Mouse (Mus musculus): ENCODE results near the gene Idi1.
"Not testable (repeated sequence)": the region's sequence is repeated elsewhere in the genome, so short reads cannot be mapped to it uniquely, and the experiment has no call there.

The Idi1 gene

DNA sequence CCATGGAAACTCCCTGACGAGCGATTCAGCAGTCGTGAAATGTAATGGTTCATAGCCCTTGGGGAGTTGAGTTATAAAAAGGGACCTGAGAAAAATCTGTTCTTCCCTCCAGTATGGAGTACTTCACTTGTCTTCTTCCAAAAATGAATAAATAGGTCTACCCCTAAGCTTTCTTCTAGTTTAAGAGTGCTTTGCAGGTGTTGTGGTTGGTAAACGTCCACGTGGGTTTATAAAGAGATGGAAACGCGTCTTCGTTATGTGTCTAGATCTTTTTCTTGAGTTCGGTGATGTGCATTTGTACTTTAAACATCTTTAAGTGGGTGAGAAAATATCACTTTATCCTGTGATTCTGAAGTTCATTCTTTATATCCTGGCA lies 872 bp downstream of the Idi1 start:
- DNase-seq (ENCODE audit: inconsistent ontology term) = no peak

- no peak for DNase-seq (ENCODE audit: inconsistent ontology term)
Measured at GRCm38 (mm10) chr13:8888603-8889002, 3.3 kb downstream of the Idi1 start.

DNA sequence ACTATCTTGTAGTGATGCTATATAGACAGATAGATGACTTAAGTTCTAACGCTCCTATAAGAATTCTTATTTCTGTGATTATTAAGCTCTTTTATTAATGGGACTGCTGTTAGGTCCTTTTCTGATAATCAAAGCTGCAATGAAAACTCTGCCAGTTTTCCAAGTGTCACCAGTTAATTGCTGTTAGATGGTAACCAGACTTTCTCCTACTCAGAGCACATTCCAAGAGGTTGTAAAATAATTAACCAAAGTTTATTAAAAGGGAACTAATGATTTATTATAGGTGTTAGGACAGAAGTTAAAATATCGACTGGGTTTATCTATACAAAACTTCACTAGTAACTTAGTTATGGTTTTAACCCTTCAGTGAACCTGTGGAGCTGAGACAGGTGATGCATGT lies 20.7 kb downstream of the Idi1 start:
- DNase-seq (ENCODE audit: inconsistent ontology term) = not testable (repeated sequence)

GRCm38 (mm10) chr13:8913890-8914289 lies 28.6 kb downstream of the Idi1 start:
- not testable (repeated sequence) for DNase-seq (ENCODE audit: inconsistent ontology term)

- no peak for DNase-seq (ENCODE audit: inconsistent ontology term)
Measured at GRCm38 (mm10) chr13:8933499-8933898, 48.2 kb downstream of the Idi1 start.

DNA sequence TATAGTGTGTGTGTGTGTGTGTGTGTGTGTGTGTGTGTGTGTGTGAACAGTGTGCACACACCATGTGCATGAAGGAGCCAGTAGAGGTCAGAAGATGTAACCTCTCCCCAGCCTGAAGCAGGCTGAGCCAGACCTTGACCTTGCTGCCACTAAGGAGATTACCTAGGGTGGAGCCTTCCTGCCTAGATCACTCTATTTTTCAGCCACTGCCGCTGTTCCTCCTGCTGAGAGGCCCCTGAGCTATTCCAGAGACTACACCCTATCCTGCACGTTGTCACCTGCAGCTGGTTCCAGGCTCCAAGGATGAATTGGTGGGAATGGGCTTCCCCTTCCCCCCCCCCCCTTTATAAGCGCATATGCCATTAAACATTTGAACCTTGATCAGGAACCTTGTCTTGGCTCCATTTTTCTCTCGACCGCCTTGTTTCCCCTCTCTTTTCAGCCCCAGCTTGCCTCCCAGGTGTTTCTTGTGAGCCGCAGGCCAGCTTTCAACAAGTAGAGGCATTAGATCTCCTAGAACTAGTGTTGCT lies 52.4 kb downstream of the Idi1 start:
- not testable (repeated sequence) for DNase-seq (ENCODE audit: inconsistent ontology term)

GRCm38 (mm10) chr13:8941110-8941509 lies 55.8 kb downstream of the Idi1 start:
- not testable (repeated sequence) for DNase-seq (ENCODE audit: inconsistent ontology term)

DNA sequence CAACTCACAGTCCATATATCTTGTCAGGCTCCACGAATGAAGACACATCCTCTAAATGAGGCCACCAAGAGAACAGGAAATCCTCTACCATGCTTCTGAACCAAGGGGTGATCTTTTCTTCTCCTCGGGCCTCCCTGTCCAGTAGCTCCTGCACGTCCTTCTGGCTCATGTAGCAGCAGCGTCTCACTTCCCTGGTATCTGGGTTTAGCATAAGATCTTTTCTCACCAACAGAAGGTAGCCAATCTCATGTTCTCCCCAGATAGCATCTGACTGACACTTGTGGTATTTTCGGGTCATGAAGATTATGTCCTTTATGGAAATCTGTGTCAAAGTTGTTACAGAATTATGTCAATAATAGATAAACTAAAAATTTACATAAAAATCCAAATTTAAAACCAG lies 56.4 kb downstream of the Idi1 start:
- not testable (repeated sequence) for DNase-seq (ENCODE audit: inconsistent ontology term)
